Mouse (Mus musculus) B cell, adult 62 days (primary cell): ENCODE results near the gene Mylip. TPM values are rescaled to one million over a fixed set of nuclear protein-coding genes. Genes with fewer than 3 reads are reported as not detected.

ENCODE experiments used
- total RNA-seq: library from RNA; stranded (reverse); gene quantifications from 4 replicates; pipeline ENCODE4 v1.2.4, GENCODE M21; 2023

The Mylip gene
- 78.6 to 96.6 TPM (median 85.5 TPM) in 4 replicates for total RNA-seq

DNA sequence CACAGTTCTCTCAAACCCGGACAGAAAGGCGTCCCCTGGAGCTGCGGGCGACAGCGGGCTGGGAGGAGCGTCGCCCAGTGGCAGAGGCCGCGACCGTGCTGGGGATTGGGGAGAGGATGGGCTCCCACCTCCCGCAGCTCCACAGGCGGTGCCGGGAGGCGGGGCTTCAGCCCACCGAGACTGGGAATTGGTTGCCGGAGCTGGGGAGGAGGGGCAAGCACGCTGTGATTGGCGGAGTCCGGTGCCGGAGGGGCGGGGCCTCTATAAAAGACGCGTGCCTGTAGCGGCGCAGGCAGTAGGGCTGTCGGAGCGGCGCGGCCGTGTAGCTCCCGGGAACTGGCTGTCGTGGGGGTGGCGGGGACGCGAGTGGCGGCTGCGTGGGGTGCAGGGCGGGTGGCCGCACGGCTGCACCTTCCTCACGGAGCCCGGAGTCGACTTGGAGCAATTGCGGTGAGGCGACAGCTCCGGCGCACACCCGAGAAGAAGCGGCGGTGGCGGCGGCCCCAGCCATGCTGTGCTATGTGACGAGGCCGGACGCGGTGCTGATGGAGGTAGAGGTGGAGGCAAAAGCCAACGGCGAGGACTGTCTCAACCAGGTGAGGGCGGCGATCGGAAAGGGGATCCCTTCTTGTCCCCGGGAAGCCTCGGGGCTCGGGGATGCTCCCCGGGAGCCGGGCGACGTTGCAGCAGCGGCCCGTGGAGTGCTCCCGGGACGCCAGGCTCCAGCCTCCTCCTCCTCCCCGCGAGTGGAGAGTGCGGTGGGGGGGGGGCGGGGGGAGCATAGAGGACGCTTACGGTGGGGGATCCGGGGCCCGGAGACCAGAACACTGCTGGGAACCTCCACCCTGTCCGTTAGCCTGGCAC lies at the start of gene Mylip:
Gene Mylip, plus strand, starts transcription at position 295 of the 864 bp plus-strand sequence.

Other genes with a start within 250 kb of the Mylip start
- gene Gmpr, start 117.7 kb downstream of the Mylip start, total RNA-seq, result not detected in 4 replicates